Mouse (Mus musculus) liver, embryonic 15.5 days (tissue): ENCODE measurements at regions not wholly inside any gene's neighbourhood (a gene's known extent, or its start where the extent isn't known, plus 50 kb on each side); places are given as distances from the start of the nearest gene placed in this dataset.
"Not testable (repeated sequence)": the region's sequence is repeated elsewhere in the genome, so short reads cannot be mapped to it uniquely, and the experiment has no call there.

ENCODE experiments used
- ATAC-seq: fragments of 200-750 bp; cut with Nextera tagmentation; 2 replicates; pipeline ENCODE4 v1.8.0; 2017; ENCODE audit warnings: moderate number of reproducible peaks, mild to moderate bottlenecking, moderate library complexity; ENCODE audit not compliant: insufficient read depth
- H3K27ac ChIP-seq: fragments of 300-500 bp; sonication (generic); replicated peaks from 2 replicates; pipeline ENCODE4 v1.5.1; 2015; ENCODE audit warnings: mild to moderate bottlenecking, inconsistent platforms
- H3K27me3 ChIP-seq: fragments of 300-500 bp; sonication (generic); 2 replicates; pipeline ENCODE4 v1.6.1; 2015; ENCODE audit warnings: mild to moderate bottlenecking, inconsistent platforms
- H3K36me3 ChIP-seq: fragments of 300-500 bp; sonication (generic); replicated peaks from 2 replicates; pipeline ENCODE4 v1.6.1; 2015; ENCODE audit warnings: moderate library complexity, mild to moderate bottlenecking, inconsistent platforms
- H3K4me1 ChIP-seq: fragments of 300-500 bp; sonication (generic); replicated peaks from 2 replicates; pipeline ENCODE4 v1.6.1; 2015; ENCODE audit warnings: inconsistent platforms
- H3K4me2 ChIP-seq: fragments of 300-500 bp; sonication (generic); 2 replicates; pipeline ENCODE4 v1.6.1; 2015; ENCODE audit warnings: moderate library complexity, mild to moderate bottlenecking, inconsistent platforms
- H3K4me3 ChIP-seq: fragments of 300-500 bp; sonication (generic); replicated peaks from 2 replicates; pipeline ENCODE4 v1.5.1; 2015; ENCODE audit warnings: mild to moderate bottlenecking, inconsistent platforms
- H3K9ac ChIP-seq: fragments of 300-500 bp; sonication (generic); 2 replicates; pipeline ENCODE4 v1.6.1; 2015; ENCODE audit warnings: moderate library complexity, mild to moderate bottlenecking, inconsistent platforms
- H3K9me3 ChIP-seq: fragments of 300-500 bp; sonication (generic); replicated peaks from 2 replicates; pipeline ENCODE4 v1.6.1; 2016; ENCODE audit warnings: inconsistent platforms
- WGBS: fragments of 180-500 bp; shearing (Covaris S2); methylation state at CpG from one replicate; pipeline ENCODE4 v1.1.7; 2015; ENCODE audit warnings: mixed read lengths; ENCODE audit not compliant: insufficient replicate concordance; 5-methylcytosine and 5-hydroxymethylcytosine counted together

DNA sequence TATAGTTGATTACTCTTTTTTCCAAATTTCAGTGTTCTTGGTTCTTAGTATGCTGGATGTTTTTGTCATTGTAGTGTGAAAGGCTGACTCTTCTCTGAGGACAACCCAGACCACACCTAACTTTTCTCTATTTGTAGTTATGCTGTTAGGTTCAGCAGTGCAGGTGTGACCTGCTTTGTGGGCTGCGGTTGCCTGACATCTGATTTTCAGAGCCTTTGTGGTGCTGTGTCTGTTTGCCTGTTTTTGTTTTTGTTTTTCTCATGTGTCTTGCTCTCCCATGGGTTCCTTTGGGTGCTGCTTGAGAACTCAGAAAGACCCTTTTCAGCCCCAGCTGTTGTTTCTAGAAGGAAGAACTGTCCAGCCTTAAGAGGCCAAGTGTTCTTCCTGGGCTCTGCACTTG, 52.0 kb upstream of the Trpm1 start:
- WGBS, result 75% methylated on average over 1 of the region's 1 CpGs

DNA sequence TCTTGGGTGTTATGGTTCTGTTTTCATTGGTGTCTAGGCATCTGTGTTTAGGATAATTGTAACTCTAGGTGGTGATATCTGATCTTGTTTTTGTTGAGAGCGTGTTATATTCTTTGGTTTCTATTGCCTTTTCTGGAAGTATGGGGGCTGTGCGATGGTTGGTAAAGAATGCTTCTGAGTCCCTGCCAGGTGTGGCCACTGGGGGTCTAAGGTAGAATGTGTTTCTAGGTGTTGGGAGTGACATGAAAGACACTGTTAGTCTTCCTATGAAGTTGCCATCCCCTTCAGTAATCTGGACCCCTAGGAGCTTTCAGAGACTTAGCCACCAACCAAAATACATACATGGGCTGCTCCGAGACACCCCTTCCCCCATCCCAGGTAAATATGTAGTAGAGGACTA, 54.0 kb upstream of the Trpm1 start:
- H3K4me1 ChIP-seq, result no peaks in the 10 kb centered on the region
- H3K9me3 ChIP-seq, result no peaks in the 10 kb centered on the region
- no peak overlapping the region for H3K4me3 ChIP-seq
- no peak overlapping the region for H3K9ac ChIP-seq
- ATAC-seq, result no peak
- H3K27ac ChIP-seq, result no peak overlapping the region
- 69% methylated on average over 3 of the region's 3 CpGs for WGBS
- H3K36me3 ChIP-seq, result no peaks in the 10 kb centered on the region
- H3K4me2 ChIP-seq, result no peak overlapping the region
- no peaks in the 10 kb centered on the region for H3K27me3 ChIP-seq

More for the DNA sequence above, 52.0 kb upstream of the Trpm1 start:
- Histone ChIP-seq H3K27ac (no peak overlapping the region), H3K4me1 (no peaks in the 10 kb centered on the region), H3K9ac (no peak overlapping the region), H3K36me3 (no peaks in the 10 kb centered on the region), H3K27me3 (no peaks in the 10 kb centered on the region), H3K4me2 (no peak overlapping the region), H3K9me3 (no peaks in the 10 kb centered on the region), H3K4me3 (no peak overlapping the region)
- ATAC-seq, result no peak

DNA sequence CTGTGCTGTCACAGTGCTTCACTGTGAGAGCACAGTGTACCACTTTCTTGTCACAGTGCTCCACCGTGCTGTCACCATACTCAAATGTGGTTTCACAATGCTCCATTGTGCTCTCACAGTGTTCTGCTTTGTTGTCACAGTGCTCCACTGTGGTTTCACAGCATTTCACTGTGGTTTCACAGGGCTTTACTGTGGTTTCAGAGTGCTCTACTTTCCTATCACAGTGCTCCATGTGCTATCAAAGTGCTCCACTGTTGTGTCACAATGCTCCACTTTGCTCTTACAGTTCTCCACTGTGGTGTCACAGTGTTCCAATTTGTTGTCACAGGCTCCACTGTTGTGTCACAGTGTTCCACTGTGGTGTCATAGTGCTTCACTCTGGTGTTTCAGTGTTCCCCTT, 63.6 kb upstream of the Trpm1 start:
- Histone ChIP-seq H3K9me3 (no peaks in the 10 kb centered on the region), H3K36me3 (no peaks in the 10 kb centered on the region), H3K4me3 (no peak overlapping the region), H3K27me3 (no peaks in the 10 kb centered on the region), H3K4me1 (no peaks in the 10 kb centered on the region), H3K4me2 (no peak overlapping the region), H3K27ac (no peak overlapping the region), H3K9ac (no peak overlapping the region)
- 55% methylated on average over 1 of the region's 1 CpGs for WGBS
- ATAC-seq, result no peak

DNA sequence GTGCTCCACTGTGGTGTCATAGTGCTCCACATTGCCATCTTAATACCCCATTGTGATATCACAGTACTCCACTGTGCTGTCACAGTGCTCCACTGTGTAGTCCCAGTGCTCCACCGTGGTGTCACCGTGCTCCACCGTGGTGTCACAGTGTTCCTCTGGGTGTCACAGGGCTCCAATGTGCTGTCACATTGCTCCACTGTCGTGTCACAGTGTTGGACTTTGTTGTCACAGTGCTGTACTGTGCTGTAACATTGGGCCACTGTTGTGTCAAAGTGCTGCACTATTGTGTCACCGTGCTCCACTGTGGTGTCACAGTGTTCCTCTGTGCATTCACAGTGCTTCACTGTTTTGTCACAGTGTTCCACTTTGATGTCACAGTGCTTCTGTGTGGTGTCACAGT, 64.6 kb upstream of the Trpm1 start:
- Histone ChIP-seq H3K27ac (no peak overlapping the region), H3K9me3 (no peaks in the 10 kb centered on the region), H3K4me3 (no peak overlapping the region), H3K4me1 (no peaks in the 10 kb centered on the region), H3K9ac (no peak overlapping the region), H3K27me3 (no peaks in the 10 kb centered on the region), H3K36me3 (no peaks in the 10 kb centered on the region), H3K4me2 (no peak overlapping the region)
- 65% methylated on average over 5 of the region's 5 CpGs for whole genome bisulfite sequencing
- ATAC-seq, result no peak

DNA sequence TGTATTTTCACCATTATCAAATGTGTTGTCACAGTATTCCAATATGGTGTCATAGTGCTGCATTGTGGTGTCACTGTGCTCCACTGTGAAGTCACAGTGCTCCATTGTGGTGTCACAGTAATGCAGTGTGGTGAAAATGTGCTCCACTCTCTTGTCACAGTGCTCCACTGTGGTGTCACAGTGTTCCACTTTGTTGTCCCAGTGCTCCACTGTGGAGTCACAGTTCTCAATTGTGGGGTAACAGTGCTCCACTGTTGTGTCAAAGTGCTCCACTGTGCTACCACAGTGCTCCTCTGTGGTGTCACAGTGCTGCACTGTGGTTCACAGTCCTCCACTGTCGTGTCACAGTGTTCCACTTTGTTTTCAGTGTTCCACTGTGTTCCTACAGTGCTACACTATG, 69.7 kb upstream of the Trpm1 start:
- not testable (repeated sequence) for H3K4me3 ChIP-seq, H3K4me1 ChIP-seq, H3K36me3 ChIP-seq, H3K4me2 ChIP-seq, H3K27me3 ChIP-seq, H3K9ac ChIP-seq, ATAC-seq, H3K9me3 ChIP-seq, H3K27ac ChIP-seq
- 39% methylated on average over 1 of the region's 1 CpGs for WGBS

DNA sequence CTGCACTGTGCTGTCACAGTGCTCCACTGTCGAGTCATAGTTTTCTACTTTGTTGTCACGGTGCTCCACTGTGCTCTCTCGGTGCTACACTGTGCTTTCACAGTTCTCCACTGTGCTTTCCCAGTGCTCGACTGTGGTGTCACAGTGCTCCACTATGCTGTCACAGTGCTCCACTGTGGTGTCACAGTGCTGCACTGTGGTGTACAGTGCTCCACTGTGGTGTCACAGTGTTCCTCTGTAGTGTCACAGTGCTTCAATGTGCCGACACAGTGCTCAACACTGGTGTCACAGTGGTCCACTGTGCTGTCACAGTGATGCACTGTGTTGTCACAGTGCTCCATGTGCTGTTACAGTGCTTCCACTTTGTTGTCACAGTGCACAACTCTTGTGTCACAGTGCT, 71.0 kb upstream of the Trpm1 start:
- H3K36me3 ChIP-seq, result no peaks in the 10 kb centered on the region
- H3K9me3 ChIP-seq, result 0 out of 2 replicates have a peak, but pooled peaks cover 2% of the 10 kb centered on the region
- H3K9ac ChIP-seq, result no peak overlapping the region
- H3K27ac ChIP-seq, result no peak overlapping the region
- no peaks in the 10 kb centered on the region for H3K4me1 ChIP-seq
- no peaks in the 10 kb centered on the region; the same call in 1 of the 2 replicates for H3K27me3 ChIP-seq
- no peak overlapping the region for H3K4me3 ChIP-seq
- no peak for ATAC-seq
- H3K4me2 ChIP-seq, result no peak overlapping the region
- WGBS, result 61% methylated on average over 5 of the region's 5 CpGs

DNA sequence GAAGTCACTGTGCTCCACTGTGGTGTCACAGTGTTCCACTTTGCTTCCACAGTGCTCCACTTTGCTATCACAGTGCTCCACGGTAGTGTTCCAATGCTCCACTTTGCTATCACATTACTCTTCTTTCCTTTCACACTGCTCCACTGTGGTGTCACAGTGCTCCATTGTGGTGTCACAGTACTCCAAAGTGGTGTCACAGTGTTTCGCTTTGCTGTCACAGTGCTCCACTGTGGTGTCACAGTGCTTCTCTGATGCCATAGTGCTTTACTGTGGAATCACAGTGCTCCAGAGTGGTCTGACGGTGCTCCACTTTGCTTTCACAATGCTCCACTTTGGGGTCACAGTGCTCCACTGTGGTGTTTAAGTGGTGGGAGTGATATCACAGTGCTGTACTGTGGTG, 71.4 kb upstream of the Trpm1 start:
- Histone ChIP-seq H3K27ac (no peak overlapping the region), H3K9me3 (0 out of 2 replicates have a peak, but pooled peaks cover 2% of the 10 kb centered on the region), H3K4me3 (no peak overlapping the region), H3K4me2 (no peak overlapping the region), H3K4me1 (no peaks in the 10 kb centered on the region), H3K27me3 (no peaks in the 10 kb centered on the region; the same call in 1 of the 2 replicates), H3K9ac (no peak overlapping the region), H3K36me3 (no peaks in the 10 kb centered on the region)
- WGBS, result 76% methylated on average over 3 of the region's 3 CpGs
- ATAC-seq, result no peak

DNA sequence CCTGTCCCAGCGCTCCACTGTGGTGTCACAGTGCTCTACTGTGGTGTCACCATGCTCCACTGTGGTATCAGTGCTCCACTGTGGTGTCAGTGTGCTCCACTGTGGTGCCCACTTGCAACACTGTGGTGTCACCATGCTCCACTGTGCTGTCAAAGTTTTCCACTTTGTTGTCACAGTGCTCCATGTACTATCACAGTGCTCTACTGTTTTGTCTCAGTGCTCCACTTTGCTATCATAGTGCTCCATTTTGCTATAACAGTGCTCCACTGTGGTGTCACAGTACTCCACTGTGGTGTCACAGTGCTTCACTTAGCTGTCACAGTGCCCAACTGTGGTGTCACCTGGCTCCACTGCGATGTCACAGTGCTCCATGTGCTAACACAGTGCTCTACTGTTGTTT, 72.0 kb upstream of the Trpm1 start:
- Histone ChIP-seq H3K9me3 (0 out of 2 replicates have a peak, but pooled peaks cover 2% of the 10 kb centered on the region), H3K4me3 (no peak overlapping the region), H3K4me1 (no peaks in the 10 kb centered on the region), H3K4me2 (no peak overlapping the region), H3K9ac (no peak overlapping the region), H3K27me3 (no peaks in the 10 kb centered on the region; the same call in 1 of the 2 replicates), H3K27ac (no peak overlapping the region), H3K36me3 (no peaks in the 10 kb centered on the region)
- 44% methylated on average over 2 of the region's 2 CpGs for WGBS
- no peak for ATAC-seq

DNA sequence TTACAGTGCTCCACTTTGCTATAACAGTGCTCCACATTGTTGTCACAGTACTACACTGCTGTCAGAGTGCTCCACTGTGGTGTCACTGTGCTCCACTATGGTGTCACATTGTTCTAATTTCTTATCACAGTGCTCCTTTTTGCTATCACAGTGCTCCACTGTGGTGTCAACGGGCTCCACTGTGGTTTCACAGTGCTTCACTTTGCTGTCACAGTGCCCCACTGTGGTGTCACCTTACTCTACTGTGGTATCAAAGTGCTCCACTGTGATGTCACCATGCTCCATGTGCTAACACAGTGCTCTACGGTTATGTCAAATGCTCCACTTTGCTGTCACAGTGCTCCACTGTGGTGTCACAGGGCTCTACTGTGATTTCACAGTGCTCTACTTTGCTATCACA, 72.6 kb upstream of the Trpm1 start:
- H3K4me1 ChIP-seq, result no peaks in the 10 kb centered on the region
- H3K27ac ChIP-seq, result no peak overlapping the region
- ATAC-seq, result no peak
- H3K9me3 ChIP-seq, result 0 out of 2 replicates have a peak, but pooled peaks cover 2% of the 10 kb centered on the region
- H3K4me2 ChIP-seq, result no peak overlapping the region
- no peak overlapping the region for H3K4me3 ChIP-seq
- H3K36me3 ChIP-seq, result no peaks in the 10 kb centered on the region
- 54% methylated on average over 2 of the region's 2 CpGs for WGBS
- H3K9ac ChIP-seq, result no peak overlapping the region
- no peaks in the 10 kb centered on the region; the same call in 1 of the 2 replicates for H3K27me3 ChIP-seq

DNA sequence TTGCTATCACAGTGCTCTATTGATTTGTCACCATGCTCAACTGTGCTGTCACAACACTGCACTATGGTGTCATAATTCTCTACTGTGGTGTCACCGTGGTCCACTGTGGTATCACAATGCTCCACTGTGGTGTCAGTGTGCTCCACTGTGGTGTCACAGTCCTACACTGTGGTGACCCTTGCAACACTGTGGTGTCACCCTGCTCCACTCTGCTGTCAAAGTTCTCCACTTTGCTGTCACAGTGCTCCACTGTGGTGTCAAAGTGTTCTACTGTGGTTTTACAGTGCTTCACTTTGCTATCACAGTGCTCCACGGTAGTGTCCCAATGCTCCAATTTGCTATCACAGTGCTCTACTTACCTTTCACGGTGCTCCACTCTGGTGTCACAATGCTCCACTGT, 74.3 kb upstream of the Trpm1 start:
- Histone ChIP-seq H3K9me3 (0 out of 2 replicates have a peak, but pooled peaks cover 2% of the 10 kb centered on the region), H3K27ac (no peak overlapping the region), H3K4me2 (no peak overlapping the region), H3K9ac (no peak overlapping the region), H3K36me3 (no peaks in the 10 kb centered on the region), H3K27me3 (no peaks in the 10 kb centered on the region; the same call in 1 of the 2 replicates), H3K4me3 (no peak overlapping the region), H3K4me1 (no peaks in the 10 kb centered on the region)
- ATAC-seq, result no peak
- 69% methylated on average over 3 of the region's 3 CpGs for WGBS

DNA sequence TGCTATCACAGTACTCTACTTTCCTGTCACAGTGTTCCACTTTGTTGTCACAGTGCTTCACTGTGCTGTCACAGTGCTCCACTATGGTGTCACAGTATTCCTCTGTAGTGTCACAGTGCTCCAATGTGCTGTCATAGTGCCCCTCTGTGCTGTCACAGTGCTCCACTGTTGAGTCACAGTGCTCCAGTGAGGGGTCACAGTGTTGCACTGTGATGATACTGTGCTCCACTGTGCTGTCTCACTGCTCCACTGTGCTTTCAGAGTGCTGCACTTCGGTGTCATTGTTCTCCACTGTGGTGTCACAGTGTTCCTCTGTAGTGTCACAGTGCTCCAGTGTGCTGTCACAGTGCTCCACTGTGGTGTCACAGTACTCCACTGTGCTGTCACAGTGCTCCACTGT, 75.0 kb upstream of the Trpm1 start:
- ATAC-seq, result no peak
- WGBS, result 62% methylated on average over 1 of the region's 1 CpGs
- Histone ChIP-seq H3K4me2 (no peak overlapping the region), H3K36me3 (no peaks in the 10 kb centered on the region), H3K27me3 (no peaks in the 10 kb centered on the region; the same call in 1 of the 2 replicates), H3K4me1 (no peaks in the 10 kb centered on the region), H3K9me3 (no peaks in the 10 kb centered on the region), H3K9ac (no peak overlapping the region), H3K4me3 (no peak overlapping the region), H3K27ac (no peak overlapping the region)

DNA sequence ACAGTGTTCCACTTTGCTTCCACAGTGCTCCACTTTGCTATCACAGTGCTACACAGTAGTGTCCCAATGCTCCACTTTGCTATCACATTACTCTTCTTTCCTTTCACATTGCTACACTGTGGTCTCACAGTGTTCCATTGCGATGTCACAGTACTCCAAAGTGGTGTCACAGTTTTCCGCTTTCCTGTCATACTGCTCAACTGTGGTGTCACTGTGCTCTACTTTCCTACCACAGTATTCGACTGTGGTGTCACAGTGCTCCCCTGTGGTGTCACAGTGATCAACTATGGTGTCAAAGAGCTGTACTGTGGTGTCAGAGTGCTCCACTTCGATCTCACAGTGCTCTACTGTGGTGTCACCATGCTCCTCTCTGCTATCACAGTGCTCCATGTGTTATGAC, 76.1 kb upstream of the Trpm1 start:
- 51% methylated on average over 4 of the region's 4 CpGs for WGBS
- H3K9me3 ChIP-seq, result no peaks in the 10 kb centered on the region
- no peak for ATAC-seq

More for the DNA sequence above, 76.1 kb upstream of the Trpm1 start:
- H3K36me3 ChIP-seq, result no peaks in the 10 kb centered on the region
- no peaks in the 10 kb centered on the region; the same call in 1 of the 2 replicates for H3K27me3 ChIP-seq
- H3K27ac ChIP-seq, result no peak overlapping the region
- H3K4me2 ChIP-seq, result no peak overlapping the region
- H3K4me1 ChIP-seq, result no peaks in the 10 kb centered on the region
- no peak overlapping the region for H3K4me3 ChIP-seq
- H3K9ac ChIP-seq, result no peak overlapping the region
